ENCODE assay signal across 17 mouse cellular contexts in genomic region chr14:22578986-22579385, GRCm38 (mm10).
"Had no signal": no experiment of that assay in that cellular context is flagged by ENCODE, and none has a peak within 500 bp of the region (broad histone marks: within the 10 kb centered on the region; RNA-seq: fewer than 3 reads in every experiment).

No protein-coding gene starts in this region.

- H3K4me2 ChIP-seq: liver, embryonic 13.5 days; midbrain, embryonic 12.5 days; midbrain, embryonic 15.5 days; neural tube, embryonic 15.5 days had no signal

- H3K9me3 ChIP-seq: liver, embryonic 13.5 days; midbrain, embryonic 12.5 days; midbrain, embryonic 15.5 days; neural tube, embryonic 12.5 days; neural tube, embryonic 15.5 days had no signal

- H3K27me3 ChIP-seq: liver, embryonic 13.5 days; neural tube, embryonic 12.5 days had no signal

- H3K4me1 ChIP-seq: liver, embryonic 13.5 days had no signal

- ATAC-seq: hindbrain, postnatal 0 days; inflammation-experienced regulatory T-cells, adult 6 months; midbrain, embryonic 15.5 days had no signal

- DNase-seq: lung, adult 2 months; lung, postnatal 14 days; right cerebral cortex, adult 18-20 months; right cerebral cortex, postnatal 14 days; right cerebral cortex, postnatal 4 days; thymus, adult 2 months; thymus, postnatal 25 days had no signal

- H3K36me3 ChIP-seq: liver, embryonic 13.5 days; midbrain, embryonic 12.5 days; midbrain, embryonic 15.5 days; neural tube, embryonic 12.5 days; neural tube, embryonic 15.5 days had no signal

- H3K9ac ChIP-seq: liver, embryonic 13.5 days; midbrain, embryonic 12.5 days; midbrain, embryonic 15.5 days; neural tube, embryonic 12.5 days; neural tube, embryonic 15.5 days had no signal

- H3K4me3 ChIP-seq: left cerebral cortex, adult 2 months; liver, embryonic 13.5 days; midbrain, embryonic 12.5 days; midbrain, embryonic 15.5 days; neural tube, embryonic 12.5 days; neural tube, embryonic 15.5 days had no signal

- H3K27ac ChIP-seq: hindbrain, postnatal 0 days; left cerebral cortex, adult 2 months; liver, embryonic 13.5 days; macrophage; midbrain, embryonic 12.5 days; midbrain, embryonic 15.5 days; neural tube, embryonic 12.5 days; neural tube, embryonic 15.5 days; stomach, postnatal 0 days had no signal
